Mouse (Mus musculus): Measurements from ENCODE around the gene Cox6a1. TPM values are rescaled to one million over a fixed set of nuclear protein-coding genes. Genes with fewer than 3 reads are reported as not detected.

Cox6a1 gene
- 1,861 TPM for polyA plus RNA-seq (2012; fragmentation: generic; extraction: Trizol)
- long read RNA-seq, experiment 1, transcript Cox6a1-202 (2 exons, 620 nt): minor isoform, 17 of 450 reads
- long read RNA-seq, experiment 1, transcript Cox6a1-201 (3 exons, 571 nt): major isoform, 433 of 450 reads
- long read RNA-seq, experiment 1, partial matches to known transcripts: 0 of 450 reads
- long read RNA-seq, experiment 1, other reads (novel, unspliced or antisense): 0 of 450 reads
- long read RNA-seq, experiment 2, transcript Cox6a1-201 (3 exons, 571 nt): major isoform, 33 of 33 reads
- long read RNA-seq, experiment 2, partial matches to known transcripts: 0 of 33 reads
- long read RNA-seq, experiment 2, other reads (novel, unspliced or antisense): 0 of 33 reads

GRCm38 (mm10) chr5:115348546-115349224, at the start of gene Cox6a1:
Cox6a1 (minus strand) TSS chr5:115348981.
- TF ChIP-seq USF1 (IDR thresholded peaks at IDR 0.05; ENCODE audit: low read depth) (no peak), CEBPB (IDR thresholded peaks at IDR 0.05; ENCODE audit: low read depth) (no peak), MAX (IDR thresholded peaks at IDR 0.05) (no peak), CTCF (IDR thresholded peaks at IDR 0.05; ENCODE audit: control insufficient read depth, insufficient read depth, insufficient read length) (no peak), MYOG (IDR thresholded peaks at IDR 0.05; ENCODE audit: control insufficient read depth, extremely low read depth, insufficient read length) (no peak), MYOD1 (IDR thresholded peaks at IDR 0.05; ENCODE audit: control insufficient read depth, insufficient read length, low read depth) (no peak), FOSL1 (IDR thresholded peaks at IDR 0.05; ENCODE audit: insufficient read depth, low read length, poor library complexity, severe bottlenecking) (no peak)
- Histone ChIP-seq H3ac (ENCODE audit: control insufficient read depth, insufficient read length, low read depth) (peak within 1 kb of the TSS; percentile 58), H3K79me3 (ENCODE audit: low read depth) (peaks cover 42% of the 10 kb centered on the region), H3K79me2 (ENCODE audit: control insufficient read depth, insufficient read depth) (peaks cover 52% of the 10 kb centered on the region), H3K27me3 (ENCODE audit: control insufficient read depth, insufficient read depth, insufficient read length) (no peaks in the 10 kb centered on the region), H3K4me3 (ENCODE audit: insufficient read depth, poor library complexity, severe bottlenecking) (peak within 1 kb of the TSS; percentile 90), H3K36me3 (ENCODE audit: control insufficient read depth, insufficient read depth) (peaks cover 37% of the 10 kb centered on the region)

- Histone ChIP-seq H3K27me3 (ENCODE audit: control insufficient read depth, insufficient read depth, insufficient read length) (peaks cover 52% of the 10 kb centered on the region), H3K36me3 (ENCODE audit: control insufficient read depth, insufficient read depth) (no peaks in the 10 kb centered on the region), H3K79me3 (ENCODE audit: low read depth) (no peaks in the 10 kb centered on the region), H3K4me3 (ENCODE audit: insufficient read depth, poor library complexity, severe bottlenecking) (no peak overlapping the region), H3ac (ENCODE audit: control insufficient read depth, insufficient read length, low read depth) (no peak overlapping the region), H3K79me2 (ENCODE audit: control insufficient read depth, insufficient read depth) (no peaks in the 10 kb centered on the region)
- TF ChIP-seq USF1 (IDR thresholded peaks at IDR 0.05; ENCODE audit: low read depth): no peak
- TF ChIP-seq CTCF (IDR thresholded peaks at IDR 0.05; ENCODE audit: control insufficient read depth, insufficient read depth, insufficient read length): no peak
- TF ChIP-seq CEBPB (IDR thresholded peaks at IDR 0.05; ENCODE audit: low read depth): no peak
These were observed 49.3 kb upstream of the Cox6a1 start for GRCm38 (mm10) chr5:115397839-115398780.

- Histone ChIP-seq H3K79me2 (ENCODE audit: control insufficient read depth, insufficient read depth) (no peaks in the 10 kb centered on the region), H3K27me3 (ENCODE audit: control insufficient read depth, insufficient read depth, insufficient read length) (peaks cover 61% of the 10 kb centered on the region), H3K79me3 (ENCODE audit: low read depth) (no peaks in the 10 kb centered on the region), H3K36me3 (ENCODE audit: control insufficient read depth, insufficient read depth) (no peaks in the 10 kb centered on the region), H3K4me3 (ENCODE audit: insufficient read depth, poor library complexity, severe bottlenecking) (no peak overlapping the region), H3ac (ENCODE audit: control insufficient read depth, insufficient read length, low read depth) (no peak overlapping the region)
- TF ChIP-seq MYOD1 (IDR thresholded peaks at IDR 0.05; ENCODE audit: control insufficient read depth, insufficient read length, low read depth): no peak
These were observed 47.9 kb upstream of the Cox6a1 start for GRCm38 (mm10) chr5:115396654-115397053.

GRCm38 (mm10) chr5:115394836-115395235, 46.1 kb upstream of the Cox6a1 start:
- Histone ChIP-seq H3K79me3 (ENCODE audit: low read depth) (no peaks in the 10 kb centered on the region), H3K27me3 (ENCODE audit: control insufficient read depth, insufficient read depth, insufficient read length) (peaks cover 57% of the 10 kb centered on the region), H3K79me2 (ENCODE audit: control insufficient read depth, insufficient read depth) (no peaks in the 10 kb centered on the region), H3K36me3 (ENCODE audit: control insufficient read depth, insufficient read depth) (no peaks in the 10 kb centered on the region), H3K4me3 (ENCODE audit: insufficient read depth, poor library complexity, severe bottlenecking) (no peak overlapping the region), H3ac (ENCODE audit: control insufficient read depth, insufficient read length, low read depth) (no peak overlapping the region)
- no peak for TF ChIP-seq MAX (IDR thresholded peaks at IDR 0.05)
- no peak for TF ChIP-seq MYOG (IDR thresholded peaks at IDR 0.05; ENCODE audit: control insufficient read depth, extremely low read depth, insufficient read length)
- TF ChIP-seq MYOD1 (IDR thresholded peaks at IDR 0.05; ENCODE audit: control insufficient read depth, insufficient read length, low read depth): no peak
- TF ChIP-seq CEBPB (IDR thresholded peaks at IDR 0.05; ENCODE audit: low read depth): no peak
- TF ChIP-seq FOSL1 (IDR thresholded peaks at IDR 0.05; ENCODE audit: insufficient read depth, low read length, poor library complexity, severe bottlenecking): no peak
- no peak for TF ChIP-seq USF1 (IDR thresholded peaks at IDR 0.05; ENCODE audit: low read depth)
- TF ChIP-seq CTCF (IDR thresholded peaks at IDR 0.05; ENCODE audit: control insufficient read depth, insufficient read depth, insufficient read length): no peak

GRCm38 (mm10) chr5:115394223-115394622, 45.4 kb upstream of the Cox6a1 start:
- Histone ChIP-seq H3K4me3 (ENCODE audit: insufficient read depth, poor library complexity, severe bottlenecking) (no peak overlapping the region), H3K27me3 (ENCODE audit: control insufficient read depth, insufficient read depth, insufficient read length) (peaks cover 61% of the 10 kb centered on the region), H3K36me3 (ENCODE audit: control insufficient read depth, insufficient read depth) (no peaks in the 10 kb centered on the region), H3K79me3 (ENCODE audit: low read depth) (no peaks in the 10 kb centered on the region), H3ac (ENCODE audit: control insufficient read depth, insufficient read length, low read depth) (no peak overlapping the region), H3K79me2 (ENCODE audit: control insufficient read depth, insufficient read depth) (no peaks in the 10 kb centered on the region)
- TF ChIP-seq CTCF (IDR thresholded peaks at IDR 0.05; ENCODE audit: control insufficient read depth, insufficient read depth, insufficient read length) (no peak), FOSL1 (IDR thresholded peaks at IDR 0.05; ENCODE audit: insufficient read depth, low read length, poor library complexity, severe bottlenecking) (no peak), MAX (IDR thresholded peaks at IDR 0.05) (no peak), CEBPB (IDR thresholded peaks at IDR 0.05; ENCODE audit: low read depth) (no peak), USF1 (IDR thresholded peaks at IDR 0.05; ENCODE audit: low read depth) (no peak), MYOD1 (IDR thresholded peaks at IDR 0.05; ENCODE audit: control insufficient read depth, insufficient read length, low read depth) (no peak), MYOG (IDR thresholded peaks at IDR 0.05; ENCODE audit: control insufficient read depth, extremely low read depth, insufficient read length) (no peak)
